18 mouse cellular contexts compared by ENCODE assay signal in genomic region chr6:28692659-28693058, GRCm38 (mm10).
"Had no signal": no experiment of that assay in that cellular context is flagged by ENCODE, and none has a peak within 500 bp of the region (broad histone marks: within the 10 kb centered on the region; RNA-seq: fewer than 3 reads in every experiment).

No protein-coding gene starts in this region.

- H3K4me1 ChIP-seq: lung, embryonic 15.5 days; midbrain, embryonic 15.5 days; stomach, embryonic 15.5 days had no signal

- H3K4me3 ChIP-seq: lung, embryonic 15.5 days; megakaryocyte, embryonic 14.5 days; midbrain, embryonic 13.5 days; midbrain, embryonic 15.5 days; neural tube, embryonic 13.5 days; stomach, embryonic 15.5 days had no signal

- H3K36me3 ChIP-seq: lung, embryonic 15.5 days; midbrain, embryonic 13.5 days; midbrain, embryonic 15.5 days; neural tube, embryonic 13.5 days had no signal

- H3K9me3 ChIP-seq: lung, embryonic 15.5 days; megakaryocyte, embryonic 14.5 days; midbrain, embryonic 13.5 days; midbrain, embryonic 15.5 days; neural tube, embryonic 13.5 days; stomach, embryonic 15.5 days had no signal

- H3K27me3 ChIP-seq: lung, embryonic 15.5 days; megakaryocyte, embryonic 14.5 days; midbrain, embryonic 13.5 days; midbrain, embryonic 15.5 days; neural tube, embryonic 13.5 days; stomach, embryonic 15.5 days had no signal

- H3K4me2 ChIP-seq: lung, embryonic 15.5 days; midbrain, embryonic 11.5 days; midbrain, embryonic 13.5 days; midbrain, embryonic 15.5 days; neural tube, embryonic 13.5 days; stomach, embryonic 15.5 days had no signal

- ATAC-seq: liver, postnatal 0 days; lung, postnatal 0 days; midbrain, embryonic 13.5 days; midbrain, embryonic 15.5 days had no signal

- DNase-seq: liver, postnatal 0 days; lung, adult 2 months; lung, postnatal 14 days; lung, postnatal 36 days; right cerebral cortex, postnatal 14 days; thymus, adult 2 months; thymus, postnatal 25 days; thymus, postnatal 4 days had no signal

- H3K27ac ChIP-seq: lung, embryonic 15.5 days; macrophage; midbrain, embryonic 13.5 days; midbrain, embryonic 15.5 days; neural tube, embryonic 13.5 days; stomach, embryonic 15.5 days; stomach, postnatal 0 days had no signal

- H3K9ac ChIP-seq: liver, postnatal 0 days; lung, embryonic 15.5 days; midbrain, embryonic 13.5 days; midbrain, embryonic 15.5 days; neural tube, embryonic 13.5 days; stomach, embryonic 15.5 days had no signal
